9 mouse cellular contexts compared by ENCODE assay signal in genomic region chr11:117475669-117476068, GRCm38 (mm10). TPM values are rescaled to one million over a fixed set of nuclear protein-coding genes. Genes with fewer than 3 reads are reported as not detected.
DNase-seq lines count a peak whose midpoint lies in the region; ATAC-seq lines count a peak whose summit lies in the region.
"Had no signal": no experiment of that assay in that cellular context is flagged by ENCODE, and none has a peak within 500 bp of the region (broad histone marks: within the 10 kb centered on the region; RNA-seq: fewer than 3 reads in every experiment).

No protein-coding gene starts in this region.

- no peaks in the 10 kb centered on the region for H3K9me3 ChIP-seq in forebrain, embryonic 12.5 days
- no peaks in the 10 kb centered on the region for H3K9me3 ChIP-seq in forebrain, embryonic 15.5 days

- no peaks in the 10 kb centered on the region for H3K36me3 ChIP-seq in forebrain, embryonic 12.5 days (replicated peaks)
- no peaks in the 10 kb centered on the region for H3K36me3 ChIP-seq in forebrain, embryonic 15.5 days
- no peaks in the 10 kb centered on the region for H3K36me3 ChIP-seq in splenic B cell, adult 2 months (ENCODE audit: control insufficient read depth, insufficient read depth, low read length, poor library complexity, severe bottlenecking)

- H3K27me3 ChIP-seq in forebrain, embryonic 12.5 days: peaks cover 34% of the 10 kb centered on the region
- H3K27me3 ChIP-seq in forebrain, embryonic 15.5 days: 0 out of 2 replicates have a peak, but pooled peaks cover 4% of the 10 kb centered on the region
- H3K27me3 ChIP-seq in splenic B cell, adult 2 months (ENCODE audit: control insufficient read depth, insufficient read depth, low read length, poor library complexity, severe bottlenecking): no peaks in the 10 kb centered on the region

- intact Hi-C loops in left cerebral cortex, postnatal 25 days (cut with DNase I): no loop called here

- peak; percentile 11 for DNase-seq in NIH3T3 (ENCODE audit: low read depth)
- DNase-seq in gastrocnemius, postnatal 25 days: peak; percentile 48
- DNase-seq in kidney, postnatal 36 days: peak; percentile 28 to 46
- peak; percentile 28 for DNase-seq in splenic B cell, adult 2 months (ENCODE audit: low read depth, low spot score)
- DNase-seq in left cerebral cortex, postnatal 25 days (ENCODE audit: low spot score in 2 of 2): no peak
- DNase-seq in cerebellum, postnatal 36 days: no peak

- peaks cover 55% of the 10 kb centered on the region for H3K4me1 ChIP-seq in forebrain, embryonic 12.5 days
- peaks cover 62% of the 10 kb centered on the region for H3K4me1 ChIP-seq in forebrain, embryonic 15.5 days

- H3K4me2 ChIP-seq in forebrain, embryonic 12.5 days: 0 out of 2 replicates have a peak overlapping the region, but pooled peaks have one; percentile 2
- H3K4me2 ChIP-seq in forebrain, embryonic 15.5 days (replicated peaks): no peak overlapping the region

- 0 out of 2 replicates have a peak overlapping the region, but pooled peaks have one; percentile 6 for H3K27ac ChIP-seq in forebrain, embryonic 12.5 days
- H3K27ac ChIP-seq in forebrain, embryonic 15.5 days (replicated peaks): no peak overlapping the region

- 28% methylated on average over 10 of the region's 10 CpGs for WGBS in forebrain, embryonic 12.5 days
- 39% methylated on average over 10 of the region's 10 CpGs for WGBS in forebrain, embryonic 15.5 days

- no peak for ATAC-seq in forebrain, embryonic 12.5 days (ENCODE audit: low FRiP score)
- no peak for ATAC-seq in forebrain, embryonic 15.5 days (replicated peaks)

- no peak overlapping the region for H3K4me3 ChIP-seq in forebrain, embryonic 12.5 days (replicated peaks)
- no peak overlapping the region for H3K4me3 ChIP-seq in forebrain, embryonic 15.5 days

- H3K9ac ChIP-seq in forebrain, embryonic 12.5 days: no peak overlapping the region
- H3K9ac ChIP-seq in forebrain, embryonic 15.5 days (replicated peaks): no peak overlapping the region

RNA-seq across cellular contexts. Expression of gene Gm11733, which starts 8.5 kb away (rescaled TPM):
- 0.20 TPM in 1 of 2 replicates, not detected in the other for polyA plus RNA-seq in forebrain, embryonic 12.5 days (2016; fragmentation: Nextera tagmentation; extraction: Ambion mirVana)
- polyA plus RNA-seq in forebrain, embryonic 15.5 days (2015; fragmentation: Nextera tagmentation; extraction: Ambion mirVana): 0.28 TPM in 1 of 2 replicates, not detected in the other
- total RNA-seq in gastrocnemius, postnatal 25 days (2021): not detected
- total RNA-seq in left cerebral cortex, postnatal 25 days (2021): not detected
- total RNA-seq: heart, postnatal 10 days had no signal

Comparison
In these comparisons a context has a peak if more than half of its experiments do, and no peak if none do; other contexts are left out.
1. DNase-seq: peak in NIH3T3 (single experiment), gastrocnemius, postnatal 25 days (single experiment), kidney, postnatal 36 days (2 of 2) and splenic B cell, adult 2 months (single experiment); none in left cerebral cortex, postnatal 25 days (0 of 2) and cerebellum, postnatal 36 days (0 of 2).